Mouse (Mus musculus): ENCODE results near the gene Map2k7.
A peak's percentile ranks its signal among the peaks of the same experiment; 100 is the strongest.

The Map2k7 gene

DNA sequence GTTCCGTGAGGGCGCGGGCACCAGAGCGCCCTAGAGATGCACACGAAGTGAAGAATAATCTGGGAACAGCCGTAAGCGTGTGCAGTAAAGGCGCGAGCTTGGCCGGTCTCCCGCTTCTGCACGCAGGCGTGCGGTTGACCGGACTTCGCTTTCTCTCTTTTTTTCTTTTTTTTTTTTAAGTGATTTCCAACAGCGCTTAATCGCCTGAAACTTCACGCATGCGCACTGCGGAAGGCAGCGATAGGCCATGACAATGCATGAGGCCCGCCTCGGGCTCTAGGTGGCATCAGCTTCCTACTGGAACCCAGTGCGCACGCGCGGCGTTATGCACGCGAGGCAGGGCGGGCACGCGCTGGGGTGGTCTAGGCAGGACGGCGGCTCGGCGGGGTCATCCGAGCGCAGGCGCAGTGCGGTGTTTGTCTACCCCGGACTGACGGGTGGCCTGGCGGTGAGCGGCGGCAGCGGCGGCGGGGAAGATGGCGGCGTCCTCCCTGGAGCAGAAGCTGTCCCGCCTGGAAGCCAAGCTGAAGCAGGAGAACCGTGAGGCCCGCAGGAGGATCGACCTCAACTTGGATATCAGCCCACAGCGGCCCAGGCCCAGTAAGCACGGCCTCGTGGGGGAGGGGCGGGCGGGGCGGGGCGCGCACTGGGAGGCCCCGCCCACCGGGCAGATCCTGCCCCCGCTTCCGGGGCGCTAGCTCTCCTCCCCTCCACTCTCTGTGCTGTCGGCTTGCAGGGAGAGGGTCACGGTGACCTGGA lies at the start of gene Map2k7, which contains the start of gene Gm49320:
Gene Map2k7 (plus strand): TSS at position 307 of the 759 bp plus-strand sequence.
Gene Gm49320 (plus strand): TSS at position 432 of the 759 bp plus-strand sequence.
- DNase-seq (ENCODE audit: low read depth, low spot score): peak; percentile 100

DNA sequence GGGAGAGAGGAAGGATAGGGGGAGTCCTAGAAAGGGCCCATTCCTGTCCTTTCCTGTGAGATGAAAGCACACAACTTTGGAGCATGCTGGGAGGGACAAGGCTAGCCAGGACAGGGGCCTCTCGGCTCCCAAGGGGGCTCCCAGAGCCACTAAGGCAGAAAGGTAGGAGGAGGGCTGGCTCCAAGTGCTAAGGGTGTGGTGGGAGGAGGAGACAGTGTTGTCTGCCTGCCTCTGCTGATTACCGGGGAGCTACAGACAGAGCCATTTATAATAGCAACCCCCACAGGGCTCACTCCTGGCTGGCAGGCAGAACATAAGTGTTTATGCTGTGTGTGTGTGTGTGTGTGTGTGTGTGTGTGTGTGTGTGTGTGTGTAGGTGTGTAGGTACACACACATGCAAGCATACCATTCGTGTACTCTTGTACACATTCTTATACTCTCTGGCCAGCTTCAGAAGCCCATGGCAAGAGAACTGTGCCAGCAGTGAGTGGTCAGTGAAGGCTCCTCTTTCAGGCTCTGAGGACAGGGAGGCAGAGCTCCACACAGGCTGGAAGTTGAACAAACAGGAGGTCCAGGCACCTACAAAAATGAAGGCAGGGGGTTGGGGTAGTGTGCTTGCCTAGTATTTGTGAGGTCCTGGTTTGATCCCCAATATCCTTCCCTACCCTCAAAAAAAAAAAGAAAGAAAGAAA lies 49.4 kb upstream of the Map2k7 start:
- DNase-seq (ENCODE audit: low read depth, low spot score): no peak

DNA sequence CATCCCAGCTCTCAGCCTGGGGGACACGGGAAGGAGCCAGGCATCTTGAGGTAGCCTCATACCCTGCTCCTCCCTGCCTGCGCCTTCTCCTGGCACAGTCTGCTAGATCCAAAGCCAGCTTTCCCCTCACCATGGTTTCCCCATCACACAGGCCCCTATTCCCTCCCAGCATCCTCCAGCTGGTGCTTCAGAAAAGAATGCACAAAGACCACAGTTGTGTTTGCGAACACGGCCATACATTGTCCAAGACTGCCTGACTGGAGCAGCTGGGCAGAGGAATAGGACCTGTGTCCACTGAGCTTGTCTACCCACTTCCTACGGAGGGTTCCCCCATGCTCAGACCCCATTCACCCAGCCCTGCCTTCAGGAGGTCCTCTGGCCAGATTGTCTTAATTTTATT lies 46.2 kb upstream of the Map2k7 start:
- DNase-seq (ENCODE audit: low read depth, low spot score): no peak

DNA sequence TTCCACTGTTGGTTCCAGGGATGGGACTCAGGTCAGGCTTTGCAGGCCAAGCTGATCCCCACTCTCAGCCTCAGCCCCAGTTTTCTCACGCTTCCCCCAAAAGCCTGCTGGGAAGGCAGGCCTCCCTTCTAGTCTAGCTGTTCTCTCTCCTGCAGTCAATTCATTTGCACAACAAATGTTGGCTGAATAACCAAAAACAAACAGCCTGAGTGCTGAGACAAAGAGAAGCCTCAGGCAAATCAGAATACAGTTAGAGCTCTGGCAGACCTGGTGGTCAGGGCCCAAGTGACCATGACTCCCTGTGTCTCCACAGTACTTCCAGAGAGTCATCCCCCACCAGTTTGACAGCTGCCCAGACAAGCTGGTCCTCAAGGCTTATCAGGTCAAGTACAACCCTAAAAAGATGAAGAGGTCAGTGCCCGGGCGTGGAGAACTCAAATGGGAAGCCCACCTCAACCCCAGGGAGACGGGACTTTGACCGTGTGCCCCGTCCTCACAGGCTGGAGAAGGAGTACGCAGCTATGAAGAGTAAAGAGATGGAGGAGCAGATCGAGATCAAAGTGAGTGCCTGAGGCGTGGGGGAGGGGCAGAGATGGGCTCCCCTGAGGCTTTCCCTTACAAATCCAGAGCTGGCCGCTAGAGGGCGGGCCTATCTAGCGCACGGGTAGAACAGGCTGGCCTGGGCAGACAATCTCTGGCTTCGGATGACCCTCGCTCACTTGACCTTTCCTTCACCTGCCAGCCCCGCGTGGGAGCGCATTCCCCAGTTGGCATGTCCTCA lies 45.5 kb upstream of the Map2k7 start:
- DNase-seq (ENCODE audit: low read depth, low spot score): peak; percentile 67

DNA sequence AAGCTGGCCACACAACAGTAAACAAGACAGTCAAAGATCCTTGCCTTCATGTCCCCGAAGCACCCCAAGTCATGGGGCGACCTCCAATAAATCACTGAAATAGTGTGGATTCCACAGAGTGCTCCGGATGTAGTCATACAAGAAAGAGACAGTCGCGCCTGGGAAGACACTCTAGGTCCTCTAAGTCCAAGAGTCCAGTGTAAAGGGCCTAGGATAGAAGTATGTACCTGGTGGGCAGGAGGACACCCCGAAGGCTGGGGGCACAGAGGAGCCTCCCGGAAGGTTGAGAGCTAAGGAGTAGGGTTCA lies 45.0 kb upstream of the Map2k7 start:
- DNase-seq (ENCODE audit: low read depth, low spot score): no peak

DNA sequence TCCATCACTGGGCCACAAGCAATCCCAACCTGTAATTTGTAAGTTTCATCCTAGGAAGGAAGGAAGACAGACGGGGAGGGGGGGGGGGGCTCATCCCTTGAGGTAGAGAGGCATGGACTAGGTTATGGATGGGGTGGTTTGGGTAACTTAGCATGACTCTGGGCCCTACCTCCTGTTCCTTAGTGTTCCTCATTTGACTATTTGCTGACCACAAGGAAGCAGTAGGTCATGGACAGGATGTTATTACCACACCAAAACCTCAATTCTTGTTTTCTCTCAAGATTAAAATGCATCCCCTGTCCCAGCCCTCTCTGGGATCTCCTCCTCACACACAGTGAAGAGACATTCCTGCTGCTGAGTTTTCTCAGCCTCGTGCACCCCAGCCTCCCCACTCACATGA lies 37.2 kb upstream of the Map2k7 start:
- no peak for DNase-seq (ENCODE audit: low read depth, low spot score)

DNA sequence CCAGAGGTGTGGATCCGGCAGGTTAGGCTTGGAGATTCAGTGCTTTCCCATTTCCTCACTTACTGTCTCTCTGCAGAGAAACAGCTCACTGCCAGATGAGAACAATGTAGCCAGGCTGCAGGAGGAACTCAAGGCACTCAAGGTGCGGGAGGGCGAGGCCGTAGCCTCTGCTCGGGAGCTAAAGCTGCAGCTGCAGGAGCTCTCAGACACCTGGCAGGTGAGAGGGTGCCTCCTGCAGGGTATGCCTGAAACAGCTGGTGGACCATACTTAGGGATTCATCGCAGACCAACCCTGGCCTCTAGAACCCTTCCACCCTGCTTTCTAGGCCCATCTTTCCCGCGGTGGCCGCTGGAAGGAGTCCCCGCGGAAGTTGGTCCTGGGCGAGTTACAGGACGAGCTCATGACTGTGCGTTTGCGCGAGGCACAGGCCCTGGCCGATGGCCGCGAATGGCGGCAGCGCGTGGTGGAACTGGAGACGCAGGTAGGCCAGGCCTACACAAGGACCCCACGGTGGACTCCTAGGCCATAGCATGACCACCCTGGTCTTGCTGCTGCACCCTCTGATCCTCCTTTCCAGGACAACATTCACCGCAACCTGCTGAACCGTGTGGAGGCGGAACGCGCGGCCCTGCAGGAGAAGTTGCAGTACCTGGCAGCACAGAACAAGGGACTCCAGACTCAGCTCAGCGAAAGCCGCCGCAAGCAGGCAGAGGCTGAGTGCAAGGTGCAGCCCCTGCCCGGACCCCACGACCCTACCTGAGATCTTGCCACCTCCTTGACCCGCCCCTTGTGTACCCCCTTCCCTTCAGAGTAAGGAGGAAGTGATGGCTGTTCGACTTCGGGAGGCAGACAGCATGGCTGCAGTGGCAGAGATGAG lies 33.1 kb upstream of the Map2k7 start:
- no peak for DNase-seq (ENCODE audit: low read depth, low spot score)

DNA sequence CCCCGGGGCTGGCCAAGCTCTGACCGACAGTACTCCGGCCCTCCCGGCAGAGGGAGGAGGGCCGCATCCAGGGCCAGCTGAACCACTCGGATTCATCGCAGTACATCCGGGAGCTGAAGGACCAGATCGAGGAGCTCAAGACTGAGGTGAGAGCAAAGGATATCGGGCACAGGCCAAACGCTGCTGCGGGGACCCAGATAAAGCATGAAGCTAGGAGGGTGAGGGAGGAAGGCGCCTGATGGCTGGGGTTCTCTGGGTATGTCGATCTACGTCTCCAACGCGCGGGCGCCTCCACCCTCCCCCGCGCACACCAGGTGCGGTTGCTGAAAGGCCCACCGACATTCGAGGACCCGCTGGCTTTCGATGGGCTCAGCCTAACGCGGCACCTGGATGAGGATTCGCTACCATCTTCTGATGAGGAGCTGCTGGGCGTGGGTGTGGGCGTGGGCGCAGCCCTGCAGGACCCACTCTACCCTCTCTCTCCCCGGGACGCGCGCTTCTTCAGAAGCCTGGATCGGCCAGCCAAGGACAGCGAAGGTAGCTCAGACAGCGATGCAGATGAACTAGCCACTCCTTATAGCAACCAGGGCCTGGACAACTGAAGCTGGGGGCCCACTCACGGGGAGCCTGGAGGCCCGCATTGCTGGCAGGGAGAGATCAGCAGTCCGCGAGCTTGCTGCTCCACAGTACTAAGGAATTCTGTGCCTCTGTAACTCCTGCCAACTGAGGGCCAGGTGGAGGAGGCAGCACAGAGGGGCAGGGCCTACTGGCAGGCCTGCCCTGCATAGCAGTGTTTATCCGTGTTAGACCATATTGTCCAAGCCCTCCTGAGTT lies 32.1 kb upstream of the Map2k7 start:
- no peak for DNase-seq (ENCODE audit: low read depth, low spot score)

DNA sequence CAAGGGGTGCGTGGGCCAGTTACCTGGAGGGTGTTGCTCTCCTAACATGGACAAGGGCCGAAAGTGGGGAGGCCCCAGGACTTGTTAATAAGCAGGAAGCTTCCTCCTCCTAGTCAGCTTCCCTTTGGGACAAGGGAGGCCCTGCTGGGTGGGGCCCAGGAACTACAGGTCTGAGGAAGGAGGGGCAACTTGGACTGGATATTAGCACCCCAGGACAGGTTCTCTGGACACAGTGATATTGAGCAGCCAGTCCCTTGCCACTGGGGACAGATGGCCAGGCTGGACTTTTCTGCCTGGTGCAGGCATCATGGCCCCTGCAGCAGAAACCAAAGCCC lies 31.6 kb upstream of the Map2k7 start:
- no peak for DNase-seq (ENCODE audit: low read depth, low spot score)

DNA sequence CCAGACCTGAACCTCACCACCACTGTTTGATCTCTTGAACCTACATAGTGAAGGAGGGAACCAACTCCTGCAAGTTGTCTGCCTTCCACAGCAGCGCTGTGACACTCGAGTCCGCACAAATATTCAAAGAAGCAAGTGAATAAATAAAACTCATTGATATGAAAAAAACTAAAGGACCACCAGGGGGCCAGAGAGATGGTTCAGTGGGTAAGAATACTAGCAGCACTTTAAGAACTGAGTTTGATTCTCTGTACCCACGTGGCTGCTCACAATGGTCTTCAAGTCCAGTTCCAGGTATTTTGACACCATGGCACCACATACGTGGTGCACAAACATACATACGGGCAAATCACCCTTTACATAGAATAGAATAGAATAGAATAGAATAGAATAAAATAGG lies 27.4 kb upstream of the Map2k7 start:
- no peak for DNase-seq (ENCODE audit: low read depth, low spot score)

DNA sequence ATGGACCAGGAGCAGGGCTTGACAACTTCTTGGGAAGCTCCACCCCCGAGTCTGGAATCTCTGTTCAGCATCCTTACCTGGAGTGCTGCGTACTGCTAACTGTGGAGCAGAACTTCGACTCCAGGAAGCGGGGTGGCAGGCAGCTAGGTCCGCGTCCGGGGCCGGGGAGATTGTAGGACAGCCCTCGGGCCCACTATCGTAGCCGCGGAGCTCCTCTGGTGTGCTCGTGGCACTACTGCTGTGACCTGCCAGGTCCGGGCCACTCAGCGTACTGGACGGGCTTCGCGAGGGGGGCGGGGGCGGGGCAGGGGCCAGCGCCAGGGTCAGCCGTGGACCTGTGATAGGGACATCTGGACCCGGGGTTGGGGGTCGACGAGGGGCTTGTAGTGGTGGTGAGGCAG lies 25.7 kb upstream of the Map2k7 start:
- DNase-seq (ENCODE audit: low read depth, low spot score): no peak

DNA sequence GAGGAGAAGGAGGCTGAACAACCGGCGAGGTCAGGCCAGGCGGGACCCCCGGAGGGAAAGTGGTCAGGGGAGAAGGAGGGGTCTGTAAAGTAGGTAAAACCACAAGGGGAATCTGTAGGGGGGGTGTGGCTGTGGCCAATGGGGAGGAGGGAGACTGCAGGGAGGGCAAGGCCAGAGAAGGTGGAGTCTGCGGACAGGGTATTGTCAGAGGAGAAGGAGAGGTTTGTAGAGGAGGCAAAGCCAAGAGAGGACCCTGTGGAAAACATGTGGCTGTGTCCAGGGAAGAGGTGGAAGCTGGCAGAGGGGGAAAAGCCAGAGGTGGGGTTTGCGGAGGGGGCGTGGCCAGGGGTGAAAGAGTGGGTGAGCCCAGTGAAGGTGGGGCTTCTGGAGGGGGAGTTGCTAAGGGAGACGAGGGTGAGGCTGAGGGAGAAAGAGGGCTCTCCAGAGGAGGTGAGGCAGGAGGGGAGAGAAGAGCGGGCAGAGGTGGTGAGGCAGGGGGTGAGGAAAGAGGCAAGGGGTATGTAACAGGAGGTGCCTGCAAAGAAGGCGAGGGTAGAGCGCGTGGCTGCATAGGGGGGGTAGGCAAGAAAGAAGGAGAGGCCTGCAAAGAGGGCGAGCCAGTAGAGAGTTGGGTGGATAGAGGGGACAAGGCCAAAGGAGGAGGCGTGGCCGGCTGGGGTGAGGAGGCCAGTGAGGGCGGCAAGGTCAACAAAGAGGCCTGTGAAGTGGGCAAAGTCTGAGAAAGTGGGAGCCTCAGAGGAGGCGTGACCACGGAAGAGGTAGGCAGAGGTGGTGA lies 25.1 kb upstream of the Map2k7 start:
- no peak for DNase-seq (ENCODE audit: low read depth, low spot score)

DNA sequence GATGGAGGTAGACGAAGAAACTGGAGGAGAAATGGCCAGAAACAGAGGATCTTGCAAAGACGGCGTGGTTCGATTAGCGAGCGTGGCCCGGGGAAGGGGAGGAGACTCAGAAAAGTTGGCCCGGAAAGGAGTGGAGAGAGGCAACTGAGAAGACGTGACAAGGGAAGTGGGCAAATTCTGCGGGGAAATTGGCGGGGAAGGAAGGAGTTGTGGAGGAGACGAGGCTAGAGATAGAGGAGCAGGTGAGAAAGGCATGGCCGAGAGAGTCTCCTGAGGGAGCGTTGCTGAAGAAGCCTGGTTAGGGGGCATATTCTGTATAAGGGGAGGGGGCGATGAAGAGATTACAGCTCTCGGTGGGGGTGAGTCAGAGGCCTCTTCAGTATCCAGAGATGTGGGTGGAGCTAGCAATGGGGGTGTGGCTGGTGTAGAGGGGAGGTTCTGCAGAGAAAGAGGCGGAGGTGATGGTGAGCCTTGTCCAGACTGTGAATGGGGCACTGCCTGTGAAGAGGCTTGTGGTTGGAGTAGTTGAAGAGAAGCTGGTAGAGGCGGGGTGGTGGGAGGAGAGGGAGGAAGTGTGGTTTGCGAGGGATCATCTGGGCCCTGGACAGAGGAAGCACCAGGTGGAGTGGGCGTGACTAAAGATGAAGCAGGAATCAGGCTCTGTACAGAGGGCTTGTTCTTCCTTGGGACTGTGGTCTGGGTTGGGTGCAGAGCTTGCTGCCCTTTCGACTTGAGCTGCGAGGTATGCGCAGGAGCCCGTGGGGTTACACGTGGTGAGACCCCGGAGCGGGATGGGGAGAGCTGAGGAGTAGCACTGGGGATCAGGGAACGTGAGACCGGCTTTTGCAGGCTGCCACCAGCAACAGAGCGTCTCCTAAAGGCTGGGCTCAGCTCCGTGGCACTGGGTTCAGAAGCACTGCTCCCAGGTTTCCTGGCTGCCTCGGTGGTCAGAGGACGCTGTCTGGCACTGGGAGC lies 24.2 kb upstream of the Map2k7 start:
- DNase-seq (ENCODE audit: low read depth, low spot score): no peak

DNA sequence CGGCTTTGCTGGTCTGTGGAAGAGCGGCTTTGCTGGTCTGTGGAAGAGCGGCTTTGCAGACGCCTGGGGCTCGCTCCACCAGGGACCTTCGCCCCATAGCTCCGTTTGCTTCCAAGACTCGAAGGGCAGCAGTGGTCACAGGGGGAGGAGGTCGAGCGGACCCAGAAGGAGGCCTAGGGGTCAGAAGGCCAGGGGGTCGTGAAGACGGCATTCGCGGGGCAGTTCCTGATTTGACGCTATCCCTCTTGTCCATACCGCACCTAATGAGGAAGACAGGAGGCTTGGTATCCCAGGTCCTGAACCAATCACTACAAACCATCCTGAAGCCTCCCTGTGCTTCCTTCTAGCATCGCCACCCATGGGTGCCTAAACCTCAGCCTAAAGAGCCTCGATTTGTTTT lies 22.2 kb upstream of the Map2k7 start:
- DNase-seq (ENCODE audit: low read depth, low spot score): no peak

DNA sequence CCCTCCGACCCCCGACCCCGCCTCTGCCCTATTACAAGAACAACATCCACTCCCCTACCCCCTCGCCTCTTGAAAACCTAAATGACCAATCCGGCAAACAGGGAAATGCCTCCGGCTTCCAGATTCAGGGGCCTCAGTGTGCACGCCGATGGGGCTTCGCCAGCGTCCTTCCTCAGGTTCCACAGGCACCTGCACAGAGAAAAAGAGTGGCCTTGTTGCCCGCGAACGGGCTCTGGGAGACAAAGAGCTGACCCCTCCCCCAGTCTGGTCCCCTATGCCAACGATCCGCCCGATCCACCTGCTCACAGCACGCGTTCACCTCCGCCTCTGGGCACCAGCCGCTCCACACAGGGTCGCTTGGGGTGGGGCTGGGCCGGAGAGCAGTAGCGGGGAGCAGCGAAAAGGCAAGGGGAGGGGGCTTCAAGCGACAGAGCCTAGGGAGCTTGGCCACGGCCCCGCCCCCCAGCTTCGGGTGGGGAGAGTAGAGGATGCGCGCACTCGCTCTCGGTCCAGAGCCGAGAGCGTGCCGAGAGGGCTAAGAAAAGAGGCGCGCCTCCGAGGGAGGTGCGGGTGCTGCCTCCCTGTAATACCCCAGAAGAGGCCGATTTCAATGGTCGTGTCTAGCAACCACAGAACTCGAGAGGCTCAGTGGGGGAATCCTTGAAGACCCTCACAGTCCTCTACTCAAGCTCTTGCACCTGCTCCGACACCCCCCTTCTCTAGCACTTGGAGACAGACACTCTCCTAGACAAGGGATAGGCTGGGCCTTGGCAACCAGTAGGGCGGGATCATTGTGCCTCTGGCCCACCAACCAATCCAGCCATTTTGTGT lies 21.5 kb upstream of the Map2k7 start, which contains the start of gene Prr36:
Gene Prr36 (minus strand): TSS at position 669 of the 831 bp plus-strand sequence.
- DNase-seq (ENCODE audit: low read depth, low spot score): no peak

DNA sequence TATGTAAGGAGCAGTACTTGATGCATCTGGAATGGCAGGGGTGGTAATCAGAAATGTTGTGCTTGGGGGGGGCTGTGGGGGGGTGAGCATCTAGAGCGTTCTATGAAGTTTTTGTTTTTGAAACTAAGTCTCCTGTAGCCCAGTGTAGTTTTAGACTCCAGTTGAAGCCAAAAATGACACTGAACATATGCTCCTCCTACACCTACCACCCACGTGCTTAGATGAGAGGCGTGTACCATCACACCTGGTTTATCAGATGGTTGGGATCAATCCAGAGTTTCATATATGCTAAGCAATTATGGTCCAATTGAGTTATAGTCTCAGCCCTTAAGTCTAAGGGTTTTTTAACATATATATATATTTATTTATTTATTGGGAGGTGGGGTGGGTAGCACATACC lies 18.9 kb upstream of the Map2k7 start:
- no peak for DNase-seq (ENCODE audit: low read depth, low spot score)

DNA sequence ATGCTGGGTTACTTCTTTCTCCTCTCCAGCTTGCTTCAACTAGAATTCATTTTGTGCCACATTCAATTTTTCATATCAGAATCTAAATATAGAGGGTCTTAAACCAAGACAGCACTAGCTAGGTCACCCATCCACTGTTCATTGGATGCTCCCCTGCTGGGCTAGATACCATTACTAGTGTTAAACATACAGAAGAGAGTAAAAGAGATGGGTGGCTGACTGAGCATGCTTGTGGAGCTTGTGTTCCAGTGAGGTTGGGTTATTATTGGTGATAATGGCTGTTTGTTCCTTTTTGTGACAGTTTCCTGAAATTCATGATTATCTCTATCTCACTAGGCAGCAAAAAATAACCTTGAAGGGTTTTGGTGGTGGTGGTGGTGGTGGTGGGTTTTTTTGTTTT lies 16.5 kb upstream of the Map2k7 start:
- no peak for DNase-seq (ENCODE audit: low read depth, low spot score)

DNA sequence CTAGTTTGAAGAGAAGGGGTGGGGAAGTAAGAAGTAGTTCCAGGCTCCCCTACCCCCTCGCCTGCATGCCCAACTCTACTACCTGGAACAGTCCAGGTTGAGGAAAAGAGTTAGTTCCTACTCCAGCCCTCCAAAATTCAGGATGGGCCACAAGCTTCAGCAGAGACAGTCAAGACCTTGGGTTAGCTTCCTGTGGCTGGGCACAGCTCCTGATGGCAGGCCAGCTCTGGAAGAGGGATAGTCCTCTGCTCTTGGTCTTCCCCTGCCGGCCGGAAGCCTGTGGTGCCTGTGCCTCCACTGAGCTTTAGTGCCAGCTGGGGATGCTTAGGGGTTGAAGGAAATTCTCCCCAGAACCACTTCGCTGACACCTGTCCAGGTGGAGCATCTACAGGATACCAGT lies 12.2 kb upstream of the Map2k7 start:
- DNase-seq (ENCODE audit: low read depth, low spot score): no peak

Measured in skeletal muscle tissue, adult 2 months (tissue).